Mouse (Mus musculus) bone marrow, adult 2 months (tissue): ENCODE data around the gene Polg.

Experiments
- CTCF ChIP-seq: fragments of 200-500 bp; IDR thresholded peaks from 2 replicates; pipeline ENCODE4 v1.5.1; 2011; ENCODE audit warnings: low read length, control low read depth; ENCODE audit not compliant: control insufficient read depth, insufficient read depth
- POLR2A ChIP-seq: fragments of 200-500 bp; IDR thresholded peaks from 2 replicates; pipeline ENCODE4 v1.6.1; 2011; ENCODE audit warnings: low read depth, mild to moderate bottlenecking, control low read depth, low read length, borderline replicate concordance; ENCODE audit not compliant: control insufficient read depth

- TF ChIP-seq CTCF = no peak
- TF ChIP-seq POLR2A = no peak
Observed at GRCm38 (mm10) chr7:79447486-79447885, 18.7 kb downstream of the Polg start.
